Mouse (Mus musculus) neural tube, embryonic 10.5 days (tissue): ENCODE data around the gene Cnga2.
"Not testable (repeated sequence)": the region's sequence is repeated elsewhere in the genome, so short reads cannot be mapped to it uniquely, and the experiment has no call there.

Source experiments
- DNase-seq: peaks from one replicate; pipeline ENCODE4 v3.0.0-alpha.2; 2017; ENCODE audit warnings: low spot score; ENCODE audit errors: extremely low spot score

The Cnga2 gene

DNA sequence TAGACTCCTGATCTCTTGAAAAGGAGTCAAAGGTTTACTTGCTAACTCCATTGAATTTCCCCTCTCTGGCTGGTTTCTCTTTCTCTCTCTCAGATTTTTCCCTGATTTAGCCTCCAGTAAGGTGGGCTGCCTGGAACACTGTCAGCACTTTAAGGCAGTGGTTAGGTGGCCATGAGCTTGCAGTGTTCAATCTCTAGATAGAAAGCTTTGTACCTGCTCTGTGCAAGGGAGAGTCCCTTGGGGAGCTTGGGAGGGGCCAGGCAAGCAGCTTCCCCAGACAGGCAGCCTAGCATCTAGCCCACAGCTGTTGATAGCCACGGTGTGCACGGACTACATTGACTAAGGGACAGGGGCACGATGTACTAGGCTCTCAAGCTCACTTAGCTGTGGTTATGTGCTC lies at the start of gene Cnga2:
Gene Cnga2 (plus strand): TSS at position 301 of the 400 bp plus-strand sequence.
- no peak for DNase-seq

DNA sequence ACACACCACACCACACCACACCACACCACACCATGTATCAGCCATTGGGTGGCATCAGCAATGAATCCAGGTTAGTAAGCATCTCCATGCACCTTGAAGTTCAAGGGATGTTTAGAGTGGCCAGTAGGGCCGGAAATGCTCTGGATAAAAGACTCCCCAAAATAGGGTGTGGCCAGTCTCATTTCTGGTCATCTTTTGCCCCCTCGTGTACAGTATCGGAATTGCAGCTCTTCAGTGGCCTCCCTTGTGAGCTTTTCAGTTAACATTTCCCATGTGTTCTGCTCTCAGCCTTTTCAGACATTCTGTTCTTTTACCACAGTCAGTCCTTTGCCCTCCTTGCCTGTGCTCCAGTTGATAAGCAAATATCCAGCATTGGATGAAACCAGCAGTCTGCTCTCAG lies 45.0 kb upstream of the Cnga2 start:
- peak; percentile 48 for DNase-seq

DNA sequence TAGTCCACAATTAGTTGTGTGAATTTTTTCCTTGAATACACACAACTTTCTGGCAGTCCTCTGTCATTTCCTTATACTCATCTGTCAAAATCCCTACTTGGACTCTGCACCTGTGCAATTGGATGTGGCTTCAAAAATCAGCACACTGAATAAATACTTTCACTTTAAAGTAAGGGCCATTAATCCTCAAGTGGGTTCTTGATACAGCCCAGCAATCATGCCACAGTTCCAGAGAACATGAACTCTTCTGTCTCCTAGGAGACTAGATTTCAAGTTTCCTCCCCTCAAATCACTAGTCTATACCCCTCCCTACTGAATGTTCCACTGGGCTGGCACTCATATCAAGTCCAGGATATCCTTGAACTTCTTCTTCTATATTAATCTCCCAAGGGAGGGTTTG lies 33.3 kb upstream of the Cnga2 start:
- DNase-seq = no peak

DNA sequence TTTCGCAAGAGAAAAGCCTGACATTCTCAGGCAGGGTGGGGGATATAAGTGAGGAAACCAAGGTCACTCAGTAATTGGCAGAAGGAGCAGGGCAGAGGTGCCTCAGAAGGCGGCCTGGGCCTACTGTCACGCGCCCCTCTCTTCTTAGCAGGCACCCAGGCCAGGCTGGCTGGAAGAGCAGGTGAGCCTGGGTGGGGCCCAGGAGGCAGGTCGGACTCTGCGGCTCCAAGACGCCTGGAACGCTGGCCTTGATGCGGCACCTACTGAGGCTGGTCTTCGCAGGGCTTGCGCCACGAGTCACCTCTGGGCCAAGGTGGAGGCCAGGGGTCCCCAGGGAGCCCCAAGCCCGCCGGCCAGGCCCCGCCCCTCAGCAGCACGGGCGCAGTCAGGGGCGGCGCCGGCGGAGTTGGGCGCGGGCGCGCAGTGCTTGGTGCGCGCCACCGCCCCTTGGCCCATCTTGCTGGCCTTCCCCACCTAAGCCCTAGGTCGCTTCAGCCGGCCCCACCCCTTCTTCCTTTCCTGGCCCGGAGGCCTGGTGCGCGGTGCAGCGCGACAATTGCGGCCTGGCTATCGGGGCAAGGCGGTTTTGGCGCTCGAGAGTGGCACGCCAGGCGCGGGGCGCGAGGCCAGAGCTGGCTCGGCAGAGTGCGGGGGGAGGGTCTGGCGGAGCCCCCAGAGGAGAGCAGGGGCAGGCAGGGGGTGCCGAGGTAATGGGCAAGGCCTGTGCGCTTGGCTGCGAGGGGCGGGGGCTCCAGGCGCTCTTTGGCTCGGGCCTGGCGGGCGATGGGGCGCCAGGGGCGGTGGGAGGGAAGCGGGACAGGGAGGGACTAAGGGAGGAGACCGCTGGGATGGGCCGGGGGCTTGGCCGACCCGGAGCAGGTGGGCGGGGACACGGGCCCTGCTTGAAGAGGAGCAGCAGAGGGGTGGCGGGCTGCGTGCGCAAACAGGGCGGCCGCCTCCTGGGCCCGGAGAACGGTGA lies 29.3 kb upstream of the Cnga2 start, which contains the start of gene Prrg3:
Gene Prrg3 (plus strand): TSS at position 552 of the 979 bp plus-strand sequence.
- DNase-seq = peak; percentile 62

DNA sequence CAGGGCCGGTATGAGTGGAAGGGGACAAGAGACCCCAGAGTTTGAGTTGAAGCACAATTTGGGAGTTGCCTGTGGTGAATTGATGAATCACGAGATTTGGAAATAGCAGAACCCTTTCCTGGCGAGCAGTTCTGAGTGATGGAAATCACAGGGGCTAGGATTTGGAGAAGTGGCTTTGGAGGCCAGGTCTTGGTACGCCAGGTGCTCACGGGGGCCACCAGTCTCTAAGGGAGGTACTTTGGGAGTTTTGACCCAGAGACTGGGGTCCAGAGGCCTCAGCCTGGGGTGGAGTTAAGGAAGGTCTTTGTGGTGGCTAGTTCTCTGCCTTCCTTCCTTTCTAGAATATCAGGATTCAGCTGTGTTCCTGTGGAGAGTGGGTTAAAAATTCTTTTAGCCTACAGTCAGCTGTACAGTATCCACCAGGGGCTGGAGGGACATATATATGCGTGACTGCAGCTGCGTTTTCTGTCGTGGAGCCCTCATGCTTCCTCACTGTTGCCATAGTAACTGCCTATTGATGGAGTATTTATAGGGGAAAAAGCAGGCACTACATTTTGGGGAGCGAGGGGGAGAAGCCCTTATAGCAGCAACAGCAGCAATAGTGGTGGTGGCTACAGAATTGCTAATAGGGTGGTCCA lies 28.3 kb upstream of the Cnga2 start:
- peak; percentile 14 for DNase-seq

DNA sequence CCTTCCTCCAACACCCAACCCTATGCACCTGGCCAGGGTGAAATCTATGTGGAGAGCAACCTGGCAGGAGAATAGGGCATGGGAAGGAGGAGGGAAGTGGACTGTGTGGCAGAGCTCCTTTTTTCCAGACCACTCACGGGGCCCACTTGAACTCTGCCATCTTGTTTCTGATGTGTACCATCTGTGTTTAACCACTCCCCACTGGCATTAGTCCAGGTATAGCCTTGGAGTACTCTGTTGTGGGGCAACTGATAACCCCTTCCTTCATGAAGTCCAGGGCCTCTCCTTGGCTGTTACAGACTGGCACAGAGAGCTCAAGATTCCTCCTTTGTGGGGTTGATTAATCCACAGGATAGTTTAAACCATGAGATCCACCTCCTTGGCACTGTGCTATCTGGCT lies 23.4 kb upstream of the Cnga2 start:
- DNase-seq = no peak

DNA sequence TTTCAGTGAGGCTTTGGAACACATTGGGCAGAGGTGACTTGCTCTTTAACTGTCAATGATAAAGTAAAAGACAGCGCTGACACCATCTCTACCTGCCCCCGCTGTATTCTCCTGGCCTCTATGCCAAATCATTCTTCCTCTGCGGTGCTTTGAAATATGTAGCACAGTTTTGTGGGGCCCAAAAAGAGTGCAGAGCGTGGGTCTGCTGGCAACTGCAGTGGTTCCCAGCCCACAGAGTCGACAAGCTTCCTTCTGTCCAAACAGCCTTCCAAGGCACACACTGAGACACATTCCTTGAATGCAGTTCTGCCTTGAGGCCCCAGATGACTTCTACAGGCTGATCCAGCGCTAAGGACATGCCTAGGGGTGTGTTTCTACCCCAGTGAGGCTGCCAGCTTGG lies 22.8 kb upstream of the Cnga2 start:
- DNase-seq = no peak

DNA sequence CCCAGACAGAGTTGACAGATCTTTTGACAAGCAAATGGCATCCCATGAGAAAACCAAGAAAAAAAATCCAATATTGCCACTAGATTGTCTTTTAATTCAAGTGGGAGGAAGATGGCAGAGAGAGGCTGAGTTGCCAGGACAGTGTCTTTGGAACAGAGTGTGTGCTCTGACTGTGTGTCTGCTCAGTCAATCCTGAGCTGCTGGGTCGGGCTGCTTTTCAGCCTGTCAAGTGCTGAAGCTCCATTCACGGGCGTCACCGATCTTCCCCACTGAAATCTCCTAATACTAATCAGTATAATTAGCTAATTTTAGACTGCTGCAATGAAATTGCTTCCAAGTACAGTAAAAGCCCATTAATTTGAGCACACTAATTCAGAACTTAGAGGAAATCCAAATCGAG lies 20.3 kb upstream of the Cnga2 start:
- no peak for DNase-seq

DNA sequence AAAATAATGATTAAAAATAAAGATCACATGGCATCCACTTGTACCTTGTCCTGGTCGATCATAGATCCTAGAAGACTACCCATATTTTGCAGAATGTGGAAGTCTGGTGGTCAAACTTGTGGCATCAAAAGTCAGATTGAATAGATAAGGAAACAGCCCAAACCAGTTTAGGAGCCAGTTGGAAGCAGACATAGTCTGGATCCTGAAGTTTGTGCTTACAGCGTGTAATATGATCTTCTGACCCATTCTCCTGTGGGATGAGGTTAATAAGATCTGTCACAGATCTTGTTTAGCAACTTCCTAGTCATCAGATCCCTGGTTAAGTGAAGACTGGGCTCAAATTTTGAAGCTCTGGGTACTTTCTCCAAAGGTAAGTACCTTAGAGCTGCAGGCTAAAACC lies 19.0 kb upstream of the Cnga2 start, which contains the start of gene Fate1:
Gene Fate1 (plus strand): TSS at position 301 of the 400 bp plus-strand sequence.
- DNase-seq = no peak

DNA sequence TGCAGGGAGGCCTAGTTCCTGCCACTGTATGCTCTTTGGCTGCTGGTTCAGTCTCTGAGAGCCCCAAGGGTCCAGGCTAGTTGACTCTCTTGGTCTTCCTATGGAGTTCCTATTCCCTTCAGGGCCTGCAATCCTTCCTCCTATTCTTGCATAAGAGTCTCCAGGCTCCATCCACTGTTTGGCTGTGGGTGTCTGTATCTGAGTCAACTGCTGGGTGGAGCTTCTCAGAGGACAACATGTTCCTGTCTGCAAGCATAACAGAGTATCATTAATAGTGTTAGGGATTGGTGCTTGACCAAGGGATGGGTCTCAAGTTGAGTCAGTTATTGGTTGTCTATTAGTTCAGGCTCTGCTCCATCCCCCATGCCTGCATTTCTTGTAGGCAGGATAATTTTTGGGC lies 14.0 kb upstream of the Cnga2 start:
- not testable (repeated sequence) for DNase-seq

DNA sequence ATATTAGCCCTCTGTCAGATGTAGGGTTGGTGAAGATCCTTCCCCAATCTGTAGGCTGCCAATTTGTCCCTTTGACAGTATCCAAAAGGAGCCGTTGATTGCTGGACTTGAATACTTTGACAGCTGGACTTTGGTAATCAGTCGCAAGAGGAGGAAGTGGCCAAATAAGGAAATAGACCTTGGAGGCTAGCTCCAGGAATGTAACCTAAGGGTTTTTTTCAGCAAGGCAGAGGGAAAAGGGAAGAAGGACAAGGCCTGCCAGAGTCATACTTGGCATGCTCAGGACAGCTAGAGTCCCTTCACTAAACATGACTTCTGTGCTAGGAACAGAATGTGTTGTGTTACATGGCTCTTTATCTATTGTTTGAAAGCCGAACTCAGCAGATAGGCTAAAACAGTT lies 11.2 kb upstream of the Cnga2 start:
- DNase-seq = no peak

DNA sequence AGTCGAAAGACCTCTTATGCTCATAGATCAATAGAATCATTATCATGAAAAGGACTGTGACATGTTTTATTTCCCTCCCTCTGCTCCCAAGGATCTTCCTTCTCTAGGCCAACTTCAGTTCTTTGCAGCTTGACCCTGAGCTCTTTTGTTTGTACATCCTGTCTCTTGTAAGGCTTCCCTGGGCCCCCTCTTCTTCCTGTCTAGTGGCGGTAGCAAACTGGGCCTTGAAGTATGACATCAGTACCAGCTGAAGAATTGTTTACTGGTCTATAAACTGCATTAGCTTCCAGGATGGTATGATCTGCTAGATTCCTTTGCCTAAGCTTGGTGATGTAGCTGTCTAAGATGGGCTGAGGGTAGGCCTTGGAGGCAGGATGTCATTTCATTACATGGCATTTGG lies 10.3 kb upstream of the Cnga2 start:
- DNase-seq = no peak

DNA sequence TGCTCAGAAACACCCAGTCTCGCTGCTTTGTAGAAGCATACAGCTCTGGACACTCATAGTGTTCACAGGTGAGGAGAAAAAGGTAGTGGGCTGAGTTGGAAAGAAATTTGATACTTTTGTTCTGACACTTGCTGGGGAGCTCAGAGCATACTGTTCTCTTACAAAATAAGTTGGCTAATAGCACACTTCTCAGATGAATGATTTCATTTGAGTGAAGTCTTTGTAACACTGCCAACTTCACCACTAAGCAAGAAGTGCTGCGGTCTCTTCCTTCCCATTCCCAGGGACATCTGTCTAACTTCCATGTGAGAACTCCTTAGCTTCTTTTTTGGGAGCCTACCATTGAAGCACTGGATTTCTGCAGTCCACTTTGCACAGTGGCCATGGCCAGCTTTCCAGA lies 8.4 kb upstream of the Cnga2 start:
- no peak for DNase-seq

DNA sequence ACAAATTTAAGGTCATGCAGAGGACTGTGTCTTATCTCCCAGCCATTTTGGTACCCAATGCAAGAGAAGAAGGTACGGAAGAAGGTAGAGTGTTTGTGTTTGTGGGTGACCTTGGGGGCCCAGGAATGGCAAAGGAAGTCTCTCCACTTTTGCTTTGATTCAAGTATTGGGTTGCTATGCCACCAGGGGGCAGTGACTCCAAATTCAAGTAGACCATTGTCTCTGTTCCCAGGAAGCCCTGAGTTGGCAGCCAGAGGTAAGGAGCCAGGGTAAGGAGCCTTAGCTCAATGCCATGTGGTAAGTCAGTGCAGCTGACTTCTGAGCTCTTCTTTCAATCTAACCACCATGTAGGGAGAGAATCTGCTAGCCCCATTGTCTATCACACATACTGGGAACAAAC lies 7.9 kb upstream of the Cnga2 start:
- no peak for DNase-seq

DNA sequence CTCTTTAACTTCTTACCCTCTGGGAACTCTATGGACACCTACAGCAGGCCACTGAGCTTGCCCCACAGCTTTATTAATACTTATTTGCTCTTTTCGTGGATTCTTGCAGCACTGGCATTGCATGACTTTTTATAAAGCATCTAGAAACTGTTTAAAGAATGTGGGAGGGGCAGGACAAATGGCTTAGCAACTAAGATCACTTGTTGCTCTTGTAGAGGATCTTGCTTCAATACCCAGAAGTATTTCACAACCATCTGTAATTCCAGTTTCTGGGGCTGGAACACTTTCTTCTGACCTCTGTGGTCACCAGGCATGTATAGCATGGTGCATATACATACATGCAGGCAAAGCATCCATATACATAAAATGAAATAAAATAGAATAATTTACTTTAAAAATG lies 4.3 kb downstream of the Cnga2 start:
- no peak for DNase-seq

DNA sequence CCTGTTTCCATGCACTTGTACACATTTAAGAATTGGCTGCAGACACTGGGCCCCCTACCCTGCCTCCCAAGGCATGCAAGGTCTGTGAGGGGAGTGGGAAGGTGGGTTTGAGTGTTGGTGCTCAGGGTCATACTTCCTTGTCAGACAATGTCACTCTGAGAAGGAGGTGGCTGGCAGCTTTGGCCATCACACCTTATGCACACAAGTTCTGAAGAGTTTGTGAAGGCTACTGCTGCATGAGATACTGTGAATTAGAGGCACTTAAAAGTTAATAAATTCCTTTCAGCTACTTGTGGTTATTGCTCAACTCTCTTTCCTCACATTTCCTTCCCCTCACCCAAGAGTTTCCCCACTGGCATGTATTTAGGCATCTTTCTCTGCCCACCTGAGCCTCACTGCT lies 18.3 kb downstream of the Cnga2 start:
- DNase-seq = no peak

DNA sequence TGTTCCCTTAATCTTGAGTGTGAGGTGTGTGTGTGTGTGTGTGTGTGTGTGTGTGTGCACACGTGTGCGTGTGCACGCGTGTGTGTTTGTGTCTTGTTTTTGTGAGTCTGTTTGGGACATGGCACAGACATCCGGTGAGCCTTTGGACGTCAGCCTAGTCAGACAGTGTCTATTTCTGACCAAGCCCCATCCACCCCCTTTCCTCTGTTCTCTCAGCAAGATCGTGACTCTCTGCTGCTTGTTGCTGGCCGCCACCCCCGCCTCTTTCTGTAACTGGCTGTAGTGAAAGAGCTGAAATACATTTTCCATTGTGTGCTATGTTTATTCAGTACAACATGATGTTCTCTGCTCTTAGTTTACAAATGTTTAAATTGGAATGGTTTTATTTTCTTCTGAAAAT lies 20.6 kb downstream of the Cnga2 start:
- DNase-seq = no peak

DNA sequence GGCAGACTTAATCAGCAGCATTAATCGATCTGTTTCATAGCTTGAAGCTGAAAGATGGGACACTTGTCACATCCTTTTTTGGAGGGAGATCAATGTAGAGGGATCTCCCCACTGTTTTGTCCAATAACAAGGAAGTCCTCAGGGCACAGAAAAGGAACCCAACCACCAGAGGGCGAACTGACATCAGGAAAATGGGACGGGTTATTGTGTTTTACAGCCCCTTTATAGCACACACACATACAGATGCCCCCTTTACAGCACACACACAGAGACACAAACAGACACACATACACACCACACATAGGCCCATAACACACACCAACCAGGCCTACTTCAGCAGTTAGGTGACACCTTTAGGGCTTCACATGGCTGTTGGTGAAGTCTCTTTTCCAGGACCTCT lies 21.2 kb downstream of the Cnga2 start:
- DNase-seq = peak; percentile 27

DNA sequence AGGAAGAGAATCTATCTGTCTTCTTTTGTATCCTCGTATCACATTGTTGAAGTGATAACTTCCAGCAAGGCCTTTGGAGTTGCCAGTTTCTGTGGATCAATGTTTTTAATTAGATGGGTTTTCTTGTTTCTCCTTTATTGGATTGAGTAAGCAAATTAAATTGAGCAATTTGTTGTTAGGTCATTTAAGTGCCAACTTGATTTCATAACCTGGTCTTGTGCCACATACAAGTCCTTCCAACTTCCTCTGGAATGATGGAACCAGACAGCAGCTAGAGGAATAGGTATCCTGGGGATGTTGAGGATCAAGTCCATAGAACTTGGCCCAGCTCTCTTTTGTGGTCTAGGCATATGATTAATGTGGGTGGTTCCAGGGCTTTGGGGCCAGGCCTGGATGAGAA lies 30.6 kb downstream of the Cnga2 start:
- DNase-seq = no peak

DNA sequence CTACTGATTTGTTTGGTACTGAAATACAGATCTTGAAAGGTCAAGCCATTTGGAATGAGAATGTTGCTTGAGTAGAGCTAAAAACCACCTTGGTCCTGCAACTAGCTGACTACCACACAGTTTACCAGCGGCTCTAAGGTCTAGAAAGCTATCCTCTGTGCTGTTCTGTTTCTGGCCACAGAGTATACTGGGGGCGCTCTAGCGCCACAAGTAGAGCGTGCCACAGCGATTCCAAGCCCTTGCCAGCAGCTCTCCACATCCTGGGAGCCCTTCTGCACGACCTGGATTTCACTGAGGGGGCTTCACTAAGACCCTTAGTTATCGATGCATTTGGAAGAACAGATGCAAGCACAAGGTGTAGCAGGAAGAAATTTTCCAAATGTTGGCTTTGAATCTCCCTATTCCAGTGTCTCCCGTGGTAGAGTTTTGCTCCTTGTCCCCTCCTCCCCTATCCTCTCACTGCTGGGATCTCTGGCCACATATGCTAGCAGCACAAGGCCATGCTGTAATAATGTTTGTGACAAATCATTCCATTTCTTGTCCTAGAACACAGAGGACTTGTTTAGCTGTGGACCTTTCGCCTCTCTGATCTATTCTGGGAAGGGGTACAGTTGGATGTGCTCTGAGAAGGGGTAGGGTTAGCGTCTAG lies 31.2 kb downstream of the Cnga2 start:
- peak; percentile 24 for DNase-seq

DNA sequence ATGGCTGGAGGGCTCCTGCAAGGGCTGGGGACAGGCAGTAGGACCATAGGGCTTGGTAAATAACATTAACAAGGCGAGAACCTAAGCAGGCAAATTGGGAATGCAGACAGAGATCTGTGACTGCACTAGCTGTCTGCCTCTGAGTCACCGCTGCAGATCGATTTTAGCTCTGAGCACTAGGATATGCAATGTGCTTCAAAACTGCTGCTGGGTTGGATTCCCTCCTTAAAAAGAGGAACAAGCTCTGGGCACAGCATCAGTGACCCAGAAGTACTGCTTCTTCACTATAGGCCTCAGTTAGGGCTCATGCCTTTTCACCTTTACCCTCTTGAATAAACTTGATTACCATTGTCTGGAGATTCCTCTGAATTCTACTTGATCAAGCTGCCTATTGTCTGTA lies 31.9 kb downstream of the Cnga2 start:
- no peak for DNase-seq

DNA sequence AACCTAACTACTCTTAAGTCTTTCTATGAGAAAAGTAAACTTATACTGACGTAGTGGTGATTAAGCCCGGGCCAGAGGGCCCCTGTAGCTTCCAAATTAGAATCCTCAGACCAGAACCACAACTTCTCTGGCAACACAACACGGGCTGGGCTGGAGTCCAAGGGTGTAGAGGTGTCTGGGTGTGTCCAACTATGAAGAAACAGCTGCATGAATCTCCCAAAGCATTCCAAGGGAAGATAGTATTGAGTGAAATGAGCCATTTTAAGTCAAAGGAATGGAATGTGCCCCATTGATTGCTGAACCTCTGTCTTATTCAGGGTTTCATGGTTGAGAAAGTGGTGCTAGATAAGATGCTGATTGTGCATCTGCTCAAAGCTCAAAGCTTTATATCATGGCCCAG lies 52.4 kb downstream of the Cnga2 start:
- DNase-seq = no peak
